Mouse (Mus musculus) left cerebral cortex, adult 6 months (tissue): ENCODE data around the gene Olfr709-ps1. TPM values are rescaled to one million over a fixed set of nuclear protein-coding genes. Genes with fewer than 3 reads are reported as not detected.

Experiments used
- long read RNA-seq, 2 experiments: library from polyadenylated mRNA; unstranded; transcript quantifications; one replicate each; pipeline ENCODE4 v2.0.0; 2019 to 2020
- polyA plus RNA-seq: library from polyadenylated mRNA; unstranded; fragments of <200 nt; fragmentation: Nextera tagmentation; gene quantifications from 2 replicates; pipeline ENCODE4 v1.2.3, GENCODE M21; 2021

Gene Olfr709-ps1
- polyA plus RNA-seq, result not detected in 2 replicates
- long read RNA-seq, experiment 1, result 0 reads
- long read RNA-seq, experiment 2, result 0 reads

DNA sequence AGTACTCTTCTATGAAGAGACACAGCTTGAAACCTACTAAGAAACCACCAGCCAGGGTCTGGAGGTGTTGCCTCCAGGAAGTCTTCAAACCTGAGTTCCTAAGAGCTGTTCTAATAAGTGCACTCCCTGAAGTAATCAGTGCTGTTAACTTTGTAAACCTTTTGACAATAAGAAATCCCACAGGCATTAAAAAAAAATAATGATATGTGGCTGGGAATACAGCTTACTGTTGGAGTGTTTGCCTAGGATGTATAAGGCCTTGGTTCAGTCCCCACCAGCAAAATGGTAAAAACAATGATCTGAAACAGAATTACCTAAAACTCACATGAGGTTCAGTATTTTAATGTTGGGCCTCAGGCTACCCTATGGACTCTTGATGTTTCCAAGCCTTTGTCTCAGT lies at the start of gene Olfr709-ps1:
TSS of gene Olfr709-ps1 (minus strand) at position 101 of the 400 bp plus-strand sequence.

DNA sequence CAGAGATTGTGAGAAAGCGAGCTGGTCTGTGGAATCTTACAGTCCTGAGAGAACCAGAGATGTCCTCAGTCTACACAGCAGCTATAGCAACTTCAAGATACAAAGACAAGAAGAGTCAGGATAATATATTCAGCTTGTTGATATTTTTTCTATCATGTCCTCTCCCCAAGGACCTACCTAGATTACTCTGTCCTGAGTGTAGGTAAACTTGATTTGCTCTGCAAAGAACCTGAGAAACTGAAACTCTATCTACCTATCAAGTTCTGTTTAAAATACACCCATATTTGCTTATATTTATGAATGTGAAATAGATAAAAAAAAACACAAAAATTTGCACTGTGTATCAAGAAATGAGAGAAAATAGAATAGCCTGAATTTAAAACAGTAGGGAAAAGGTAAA lies 43.3 kb upstream of the Olfr709-ps1 start, which contains the start of gene Olfr711:
TSS of gene Olfr711 (minus strand) at position 101 of the 400 bp plus-strand sequence.

DNA sequence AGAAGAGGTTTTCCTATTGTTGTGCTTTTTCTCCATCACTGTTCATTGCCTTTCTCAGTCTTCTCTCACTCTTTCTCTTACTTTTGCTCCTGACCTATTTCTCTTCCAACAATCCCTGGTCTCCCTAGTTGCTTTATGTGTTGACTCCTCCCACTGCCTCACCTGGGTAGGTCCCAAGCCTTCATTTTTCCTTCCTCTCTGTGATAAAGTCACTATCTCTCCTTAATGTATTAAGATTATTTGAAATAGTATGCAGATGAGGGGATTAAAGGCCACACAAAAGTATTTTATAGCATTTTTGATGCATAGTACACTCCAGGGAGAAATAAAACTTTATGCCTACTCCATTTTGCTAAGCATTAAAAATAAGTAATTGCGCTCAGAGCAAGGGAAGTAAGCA lies 31.8 kb upstream of the Olfr709-ps1 start, which contains the start of gene Olfr6:
TSS of gene Olfr6 (minus strand) at position 101 of the 400 bp plus-strand sequence.

DNA sequence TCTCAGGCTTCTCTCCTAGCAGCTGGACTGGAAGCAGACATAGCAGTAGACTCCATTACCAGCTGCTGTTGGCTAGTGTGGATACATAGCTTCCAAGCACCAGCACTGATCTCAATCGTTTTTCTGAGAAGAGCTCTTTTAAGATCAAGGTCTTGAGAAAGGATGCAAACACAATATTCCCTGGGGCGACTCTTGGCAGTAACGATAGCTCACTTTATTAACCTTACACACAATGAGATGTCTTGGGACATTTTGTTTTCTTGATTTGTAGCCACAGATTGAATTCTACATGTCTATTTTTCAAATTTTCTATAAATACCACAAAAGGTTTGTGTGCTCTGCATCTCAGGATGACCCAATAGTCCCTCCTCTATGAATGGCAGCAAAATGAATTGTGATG lies 16.2 kb upstream of the Olfr709-ps1 start, which contains the start of gene Olfr710:
TSS of gene Olfr710 (minus strand) at position 101 of the 400 bp plus-strand sequence.

DNA sequence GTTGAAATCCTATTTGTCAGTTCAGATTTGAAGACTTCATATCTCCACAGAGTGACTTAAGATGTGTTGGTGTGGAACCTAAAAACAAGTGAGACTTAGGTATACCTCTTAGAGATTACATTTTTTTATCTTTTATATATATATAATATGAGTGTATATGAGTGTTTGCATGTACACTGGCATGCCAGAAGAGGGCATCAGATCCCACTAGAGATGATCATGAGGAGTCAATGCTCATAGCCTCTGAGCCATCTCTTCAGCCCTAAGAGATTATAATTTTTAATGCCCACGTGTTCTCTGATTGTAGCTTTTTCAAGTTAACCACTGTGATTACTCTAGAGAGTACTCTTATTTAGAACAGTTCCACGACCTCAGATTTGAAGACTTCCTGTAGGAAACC lies 24.3 kb downstream of the Olfr709-ps1 start, which contains the start of gene Olfr1532-ps1:
TSS of gene Olfr1532-ps1 (plus strand) at position 326 of the 400 bp plus-strand sequence.

DNA sequence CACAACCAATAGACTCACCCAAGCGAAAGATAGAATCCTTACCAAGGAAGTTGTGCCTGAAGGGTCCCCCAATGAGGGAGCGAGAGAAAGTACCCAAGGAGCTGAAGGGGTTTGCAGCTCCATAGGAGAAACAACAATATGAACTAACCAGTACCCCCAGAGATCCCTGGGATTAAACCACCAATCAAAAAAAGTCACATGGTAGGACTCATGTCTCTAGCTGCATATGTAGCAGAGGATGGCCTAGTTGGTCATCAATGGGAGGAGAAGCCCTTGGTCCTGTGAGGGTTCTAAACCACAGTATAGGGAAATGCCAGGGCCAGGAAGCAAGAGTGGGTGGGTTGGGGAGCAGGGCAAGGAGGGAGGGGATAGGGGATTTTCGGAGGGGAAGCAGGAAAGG lies 30.9 kb downstream of the Olfr709-ps1 start, which contains the start of gene Olfr707:
TSS of gene Olfr707 (minus strand) at position 101 of the 400 bp plus-strand sequence.

DNA sequence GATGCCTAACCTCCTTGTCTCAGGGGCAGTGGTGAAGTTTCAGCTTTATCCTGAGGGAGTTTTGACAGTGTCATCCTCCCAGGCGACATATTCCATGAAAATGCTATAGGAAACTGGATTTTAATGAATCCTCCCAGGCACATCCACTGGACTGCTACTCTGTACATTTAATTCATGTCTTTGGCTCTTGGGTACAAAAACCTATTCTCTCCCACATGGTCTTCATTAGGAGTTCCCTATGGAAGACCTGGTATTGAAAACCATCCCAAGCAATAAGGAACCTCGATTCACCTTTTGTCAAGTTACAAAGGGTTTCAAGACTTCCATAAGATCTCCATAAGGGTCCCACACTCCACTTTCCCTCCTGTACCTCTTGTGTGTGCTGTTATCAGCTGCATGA lies 44.0 kb downstream of the Olfr709-ps1 start, which contains the start of gene Olfr706:
TSS of gene Olfr706 (minus strand) at position 101 of the 400 bp plus-strand sequence.

DNA sequence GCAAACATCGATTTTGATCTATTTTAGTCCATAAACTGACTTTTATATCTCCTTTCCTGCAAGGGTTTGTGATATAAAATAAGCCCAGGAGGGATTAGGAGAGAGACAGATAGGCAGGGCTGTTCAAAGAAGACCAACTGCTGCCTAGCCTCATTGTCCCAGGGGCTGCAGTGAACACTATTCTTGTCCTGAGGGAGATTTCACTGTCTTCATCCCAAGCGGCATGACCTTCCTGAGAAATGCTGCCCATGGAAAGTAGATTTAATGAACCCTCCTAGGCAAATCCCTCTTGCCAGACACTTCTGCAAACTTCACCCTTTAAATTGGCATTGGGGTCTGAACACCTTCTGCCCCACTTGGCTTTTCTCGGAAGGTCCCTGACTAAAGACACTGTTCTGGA lies 55.2 kb downstream of the Olfr709-ps1 start, which contains the start of gene Olfr705:
TSS of gene Olfr705 (minus strand) at position 101 of the 400 bp plus-strand sequence.

Other genes with a start within 250 kb of the Olfr709-ps1 start
- not detected in 2 replicates for gene Olfr694, start 240.4 kb downstream of the Olfr709-ps1 start, polyA plus RNA-seq
- gene Olfr695, start 215.8 kb downstream of the Olfr709-ps1 start, polyA plus RNA-seq, result not detected in 2 replicates
- not detected in 2 replicates for gene Olfr697, start 189.8 kb downstream of the Olfr709-ps1 start, polyA plus RNA-seq
- not detected in 2 replicates for gene Olfr698, start 176.8 kb downstream of the Olfr709-ps1 start, polyA plus RNA-seq
- not detected in 2 replicates for gene Olfr699, start 139.0 kb downstream of the Olfr709-ps1 start, polyA plus RNA-seq
- gene Olfr700, start 123.4 kb downstream of the Olfr709-ps1 start, polyA plus RNA-seq, result not detected in 2 replicates
- not detected in 2 replicates for gene Olfr701, start 118.1 kb downstream of the Olfr709-ps1 start, polyA plus RNA-seq
- gene Olfr702, start 98.3 kb downstream of the Olfr709-ps1 start, polyA plus RNA-seq, result not detected in 2 replicates
- gene Olfr703, start 88.9 kb downstream of the Olfr709-ps1 start, polyA plus RNA-seq, result not detected in 2 replicates
- not detected in 2 replicates for gene Olfr704, start 69.0 kb downstream of the Olfr709-ps1 start, polyA plus RNA-seq
- gene Olfr705, start 55.3 kb downstream of the Olfr709-ps1 start, polyA plus RNA-seq, result not detected in 2 replicates
- not detected in 2 replicates for gene Olfr706, start 44.1 kb downstream of the Olfr709-ps1 start, polyA plus RNA-seq
- gene Olfr707, start 31.0 kb downstream of the Olfr709-ps1 start, polyA plus RNA-seq, result not detected in 2 replicates
- not detected in 2 replicates for gene Olfr1532-ps1, start 24.2 kb downstream of the Olfr709-ps1 start, polyA plus RNA-seq
- gene Olfr710, start 16.1 kb upstream of the Olfr709-ps1 start, polyA plus RNA-seq, result not detected in 2 replicates
- gene Olfr6, start 31.7 kb upstream of the Olfr709-ps1 start, polyA plus RNA-seq, result not detected in 2 replicates
- not detected in 2 replicates for gene Olfr711, start 43.2 kb upstream of the Olfr709-ps1 start, polyA plus RNA-seq
- not detected in 2 replicates for gene Olfr2, start 73.9 kb upstream of the Olfr709-ps1 start, polyA plus RNA-seq
- not detected in 2 replicates for gene Olfr713, start 99.0 kb upstream of the Olfr709-ps1 start, polyA plus RNA-seq
- gene Olfr714, start 138.8 kb upstream of the Olfr709-ps1 start, polyA plus RNA-seq, result not detected in 2 replicates
- gene Olfr17, start 161.0 kb upstream of the Olfr709-ps1 start, polyA plus RNA-seq, result not detected in 2 replicates
- gene Olfr715b, start 178.2 kb upstream of the Olfr709-ps1 start, polyA plus RNA-seq, result not detected in 2 replicates
- gene Olfr715, start 198.9 kb upstream of the Olfr709-ps1 start, polyA plus RNA-seq, result not detected in 2 replicates
- gene Olfr716, start 206.1 kb upstream of the Olfr709-ps1 start, polyA plus RNA-seq, result not detected in 2 replicates
- not detected in 2 replicates for gene Nlrp14, start 234.8 kb upstream of the Olfr709-ps1 start, polyA plus RNA-seq